Mouse (Mus musculus): ENCODE data around the gene Lrrc25.

Lrrc25 gene

DNA sequence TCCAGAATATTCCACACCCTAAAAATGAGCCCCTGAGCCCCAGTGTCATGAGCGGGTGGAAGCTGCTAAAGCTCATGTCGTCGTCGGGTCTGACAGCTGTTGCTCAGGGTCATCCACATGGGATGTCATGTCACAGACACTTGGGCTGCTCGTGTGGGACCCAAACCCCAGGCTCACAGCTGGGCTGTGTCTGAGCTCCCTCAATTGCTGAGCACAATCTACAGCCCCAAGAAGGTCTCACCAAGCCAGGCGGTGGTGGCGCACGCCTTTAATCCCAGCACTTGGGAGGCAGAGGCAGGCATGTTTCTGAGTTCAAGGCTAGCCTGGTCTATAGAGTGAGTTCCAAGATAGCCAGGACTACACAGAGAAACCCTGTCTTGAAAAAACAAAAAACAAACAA lies 674 bp upstream of the Lrrc25 start:
- no peak for DNase-seq (ENCODE audit: low spot score in 2 of 2)

DNA sequence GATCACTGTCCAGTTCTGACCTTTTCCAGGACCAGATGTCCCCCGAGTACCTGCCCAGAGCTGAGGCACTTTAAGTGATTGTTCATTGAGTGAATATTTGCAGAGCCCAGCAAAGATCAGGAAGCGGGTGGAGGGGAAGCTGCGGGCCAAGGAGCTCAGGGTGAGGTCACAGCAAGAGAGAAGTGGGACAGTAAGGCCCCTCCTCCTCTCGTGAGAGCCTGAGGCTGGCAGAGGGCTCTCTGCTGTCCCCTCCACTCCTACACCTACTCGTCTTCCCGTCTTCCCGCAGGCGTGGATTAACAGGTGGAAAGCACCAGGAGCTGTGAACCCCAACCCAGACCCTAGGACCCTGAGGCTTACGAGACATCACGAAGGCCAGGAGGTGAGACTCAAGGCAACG lies 690 bp downstream of the Lrrc25 start:
- peak in 1 of 2 experiments; percentile 34 for DNase-seq (ENCODE audit: low spot score in 2 of 2)

DNA sequence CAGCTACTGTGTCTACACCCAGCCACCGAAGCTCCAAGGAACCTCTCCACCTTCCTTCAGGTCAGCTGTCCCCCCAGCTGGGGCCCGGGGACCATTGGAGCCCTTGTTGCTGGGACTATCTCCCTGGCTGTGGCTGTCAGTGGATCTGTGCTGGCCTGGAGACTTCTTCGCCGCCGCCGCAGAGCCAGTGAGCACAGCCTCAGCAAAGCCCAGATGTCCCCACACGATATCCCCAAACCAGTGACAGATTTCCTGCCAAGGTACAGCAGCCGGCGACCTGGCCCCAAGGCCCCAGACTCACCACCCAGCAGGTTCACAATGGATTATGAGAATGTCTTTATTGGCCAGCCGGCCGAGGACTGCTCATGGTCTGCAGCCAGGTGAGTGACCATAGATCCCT lies 2.0 kb downstream of the Lrrc25 start:
- no peak for DNase-seq (ENCODE audit: low spot score in 2 of 2)

DNA sequence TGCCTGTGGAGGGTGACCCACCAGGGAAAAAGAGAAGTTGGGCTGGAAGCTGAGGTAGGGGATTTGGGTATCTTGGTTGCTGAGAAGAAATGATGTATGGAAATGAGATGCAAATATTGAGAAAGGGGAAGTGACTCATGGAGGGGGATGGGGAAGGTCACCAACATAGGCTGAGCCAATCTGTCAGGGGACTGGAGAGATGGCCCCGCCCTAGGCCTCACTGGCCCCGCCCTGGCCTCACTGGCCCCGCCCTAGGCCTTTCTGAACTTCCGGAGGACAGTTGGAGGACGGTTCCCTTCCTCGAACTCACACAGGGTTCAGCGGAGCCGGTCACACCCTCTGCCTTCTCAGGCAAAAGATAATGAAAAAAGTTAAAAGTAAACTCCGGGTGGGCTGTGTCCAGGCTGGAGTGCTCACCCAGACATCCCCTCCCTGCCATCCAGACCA lies 3.0 kb downstream of the Lrrc25 start:
- DNase-seq (ENCODE audit: low spot score in 2 of 2), result peak in 1 of 2 experiments; percentile 56

GRCm38 (mm10) chr8:70622220-70622619 lies 6.3 kb downstream of the Lrrc25 start:
- DNase-seq (ENCODE audit: low spot score in 2 of 2), result no peak

- no peak for DNase-seq (ENCODE audit: low spot score in 2 of 2)
Observed at GRCm38 (mm10) chr8:70625104-70625503, 9.1 kb downstream of the Lrrc25 start.

DNA sequence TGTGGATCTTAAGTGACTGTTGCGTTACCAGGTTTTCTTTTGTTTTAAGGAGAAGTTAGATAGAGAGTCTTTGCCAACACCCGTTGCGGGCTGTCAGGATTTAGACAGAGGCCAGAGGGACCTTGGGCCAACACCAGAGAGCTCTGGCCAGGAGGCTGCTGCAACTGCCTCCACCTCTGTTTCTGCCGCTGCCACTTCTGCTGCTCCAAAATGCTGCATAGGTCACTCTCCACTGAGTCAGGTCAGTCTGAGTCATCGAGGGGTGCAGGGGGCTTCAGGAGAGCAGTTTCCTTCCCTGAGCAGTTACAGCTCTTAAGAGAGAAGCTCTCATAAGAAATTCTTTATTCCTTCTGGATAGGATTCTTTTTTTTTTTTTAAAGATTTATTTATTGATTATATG lies 11.1 kb downstream of the Lrrc25 start:
- DNase-seq (ENCODE audit: low spot score in 2 of 2), result no peak

GRCm38 (mm10) chr8:70628986-70629490 lies 13.1 kb downstream of the Lrrc25 start:
- DNase-seq (ENCODE audit: low spot score in 2 of 2), result no peak

DNA sequence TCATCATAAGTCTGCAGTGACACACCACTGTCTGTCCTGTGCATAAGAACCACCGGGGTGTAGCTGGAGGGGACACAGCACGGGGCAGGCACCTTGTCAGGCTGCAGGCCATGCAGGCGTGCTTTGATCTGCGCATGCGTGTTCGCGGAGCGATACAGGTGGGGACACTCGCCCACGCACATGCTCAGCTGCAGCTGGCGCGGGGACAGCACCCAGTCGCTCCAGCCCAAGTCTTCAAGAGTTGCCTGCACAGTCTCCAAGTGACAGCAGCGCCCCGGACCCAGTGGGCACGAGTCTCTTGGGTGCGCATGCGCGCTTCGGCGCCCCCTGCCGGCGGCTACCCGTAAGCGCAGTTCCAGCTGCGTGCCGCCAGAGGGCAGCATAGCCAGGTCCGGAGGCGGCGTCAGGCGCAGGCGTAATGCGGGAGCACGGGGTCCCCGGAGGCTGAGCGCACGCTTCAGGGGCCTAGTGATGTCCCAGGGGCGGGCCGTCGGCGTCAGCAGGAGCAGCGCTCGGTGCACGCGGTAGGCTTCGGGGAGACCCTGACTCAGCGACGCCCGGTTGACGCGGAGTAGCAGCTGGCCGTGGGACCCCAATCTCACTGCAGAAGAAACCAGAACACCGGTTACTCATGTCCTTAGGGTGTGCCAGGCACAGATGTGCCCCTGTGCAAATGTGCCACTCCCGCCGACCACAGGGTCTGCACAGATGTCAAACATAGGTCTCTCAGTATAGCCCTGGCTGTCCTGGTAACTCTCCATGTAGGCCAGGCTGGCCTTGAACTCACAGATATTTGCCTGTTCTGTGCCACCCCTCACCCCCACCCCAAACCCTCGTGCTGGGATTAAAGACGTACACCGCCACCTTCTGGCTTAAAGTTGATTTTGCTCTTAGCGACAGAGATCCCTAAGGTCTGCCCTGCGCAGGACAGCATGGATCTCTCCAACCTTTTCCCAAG lies 13.9 kb downstream of the Lrrc25 start:
- peak; percentile 89 to 90 for DNase-seq (ENCODE audit: low spot score in 2 of 2)

GRCm38 (mm10) chr8:70630532-70631381 lies 14.8 kb downstream of the Lrrc25 start:
- DNase-seq (ENCODE audit: low spot score in 2 of 2), result peak in 1 of 2 experiments; percentile 46

GRCm38 (mm10) chr8:70631436-70631835 lies 15.5 kb downstream of the Lrrc25 start:
- no peak for DNase-seq (ENCODE audit: low spot score in 2 of 2)

DNA sequence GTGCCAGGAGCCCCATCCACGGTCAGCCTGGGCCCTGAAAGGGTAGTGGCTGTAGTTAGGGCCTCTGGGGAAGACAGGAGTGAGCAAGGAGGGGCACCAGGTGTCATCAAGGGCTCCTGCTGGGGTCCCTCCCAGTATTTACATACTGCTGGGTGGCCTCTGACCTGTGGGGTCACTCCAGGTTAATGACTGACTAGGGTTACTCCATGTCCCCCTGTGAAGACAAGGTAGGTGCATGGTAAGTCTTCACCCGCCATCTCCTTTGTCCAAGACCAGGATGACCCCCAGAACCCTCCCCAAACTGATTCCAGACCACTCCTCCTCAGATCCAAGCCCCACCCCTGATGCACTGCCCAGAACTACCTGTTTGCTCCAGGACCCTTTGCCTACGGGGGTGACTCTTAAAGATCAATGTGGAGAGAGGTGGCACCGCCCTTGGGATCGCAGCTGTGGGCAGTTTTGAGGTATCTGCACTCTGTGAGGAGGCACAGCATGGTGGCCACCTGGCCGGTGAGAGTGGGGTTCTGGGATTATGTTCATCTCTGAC lies 16.5 kb downstream of the Lrrc25 start, which contains the start of gene Gdf15:
Gene Gdf15 (minus strand): TSS at position 111 of the 547 bp plus-strand sequence.
- no peak for DNase-seq (ENCODE audit: low spot score in 2 of 2)

DNA sequence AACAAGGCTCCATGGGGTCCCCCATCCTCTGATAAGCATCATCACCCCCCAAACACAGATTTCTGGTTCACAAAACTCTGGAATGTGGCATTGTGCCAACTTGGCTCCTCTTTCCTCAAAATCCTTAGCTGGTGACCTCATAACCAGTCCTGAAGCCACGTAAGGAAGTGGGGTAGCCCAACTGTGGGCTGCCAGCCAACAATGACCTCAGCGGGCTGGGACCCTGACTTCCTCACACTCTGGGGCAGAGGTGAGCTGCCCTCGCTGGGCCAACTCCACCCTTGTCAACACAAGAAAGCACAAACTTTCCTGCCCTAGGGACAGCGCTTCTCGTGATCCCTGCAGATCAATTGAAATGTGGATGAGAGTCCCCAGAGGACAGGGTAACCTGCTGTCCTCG lies 18.1 kb downstream of the Lrrc25 start:
- DNase-seq (ENCODE audit: low spot score in 2 of 2), result no peak

GRCm38 (mm10) chr8:70635527-70635926 lies 19.6 kb downstream of the Lrrc25 start:
- DNase-seq (ENCODE audit: low spot score in 2 of 2), result no peak

DNA sequence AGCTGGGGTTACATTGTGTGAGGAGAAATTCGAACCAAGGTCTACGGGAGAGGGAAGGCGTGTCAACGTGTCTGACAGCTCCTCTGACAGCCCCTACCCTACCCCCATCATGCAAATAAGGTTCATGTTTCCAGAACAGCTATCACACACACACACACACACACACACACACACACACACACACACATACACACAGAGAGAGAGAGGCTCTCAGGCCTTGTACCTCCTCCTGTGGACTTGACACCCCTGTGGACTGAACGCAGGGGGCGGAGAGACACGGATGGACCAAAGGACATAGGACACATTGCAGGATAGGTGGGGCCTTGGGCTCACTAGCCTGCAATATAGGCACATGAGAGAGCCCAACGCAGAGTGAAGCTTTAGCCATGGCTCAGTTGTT lies 20.9 kb downstream of the Lrrc25 start:
- no peak for DNase-seq (ENCODE audit: low spot score in 2 of 2)

- DNase-seq (ENCODE audit: low spot score in 2 of 2), result no peak
Observed at GRCm38 (mm10) chr8:70638752-70639151, 22.8 kb downstream of the Lrrc25 start.

GRCm38 (mm10) chr8:70643019-70643418 lies 27.1 kb downstream of the Lrrc25 start:
- no peak for DNase-seq (ENCODE audit: low spot score in 2 of 2)

GRCm38 (mm10) chr8:70644065-70644464 lies 28.1 kb downstream of the Lrrc25 start:
- DNase-seq (ENCODE audit: low spot score in 2 of 2), result no peak

- no peak for DNase-seq (ENCODE audit: low spot score in 2 of 2)
Observed at GRCm38 (mm10) chr8:70645501-70646224, 29.7 kb downstream of the Lrrc25 start.

GRCm38 (mm10) chr8:70646369-70646768 lies 30.4 kb downstream of the Lrrc25 start:
- no peak for DNase-seq (ENCODE audit: low spot score in 2 of 2)

DNA sequence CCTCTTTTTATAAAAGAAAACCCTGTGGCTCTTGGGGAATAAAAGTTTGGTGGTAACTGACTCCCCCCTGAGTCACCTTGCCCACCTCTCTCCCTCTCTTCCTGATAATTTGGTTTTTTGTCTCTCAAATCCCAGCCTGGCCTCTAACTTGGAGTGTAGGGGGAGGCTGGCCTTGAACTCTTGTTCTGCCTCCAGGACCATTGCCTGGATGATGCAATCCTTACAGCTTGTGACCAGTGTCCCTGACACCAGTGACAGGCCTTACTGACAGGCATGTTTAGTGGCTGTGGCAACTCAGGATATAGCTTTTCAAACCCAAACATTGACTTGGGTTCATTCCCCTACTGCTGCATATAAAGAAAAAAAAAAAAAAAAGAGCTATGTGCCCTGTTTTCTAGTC lies 30.8 kb downstream of the Lrrc25 start:
- no peak for DNase-seq (ENCODE audit: low spot score in 2 of 2)

Measured in right cerebral cortex, postnatal 10 days (tissue).